Comparison of ENCODE assay signal across 14 mouse cellular contexts in the genomic region with DNA sequence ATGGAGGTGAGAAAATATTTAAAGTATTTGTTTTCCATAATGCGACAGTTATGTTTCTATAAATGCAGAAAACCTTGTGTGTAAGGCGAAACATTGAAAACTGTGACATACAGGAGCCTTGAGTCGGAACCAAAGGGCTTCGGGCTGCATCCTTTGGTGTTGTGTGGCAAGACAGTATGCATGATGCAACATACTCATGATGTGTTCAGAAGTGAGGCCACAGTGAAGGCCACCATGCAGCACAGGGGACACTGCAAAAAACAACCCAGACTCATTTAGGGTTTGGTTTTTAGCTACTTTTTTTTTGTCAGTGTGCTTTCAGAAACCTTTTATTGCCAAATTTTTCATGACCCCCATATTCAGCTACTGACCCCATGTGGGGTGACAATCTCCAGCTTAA. TPM values are rescaled to one million over a fixed set of nuclear protein-coding genes. Genes with fewer than 3 reads are reported as not detected.
"Had no signal": no experiment of that assay in that cellular context is flagged by ENCODE, and none has a peak within 500 bp of the region (broad histone marks: within the 10 kb centered on the region; RNA-seq: fewer than 3 reads in every experiment).

No protein-coding gene starts in this region.

- DNase-seq: lung, embryonic 14.5 days; lung, postnatal 10 days; lung, postnatal 4 days; midbrain, embryonic 14.5 days; retina, postnatal 1 day; right cerebral cortex, adult 18-20 months; right cerebral cortex, postnatal 25 days; right cerebral cortex, postnatal 4 days; spleen, adult 18-20 months; thymus, adult 18-20 months; thymus, postnatal 14 days; thymus, postnatal 36 days had no signal

RNA-seq across cellular contexts. Expression of a gene that starts 2.5 kb away (rescaled TPM):
- total RNA-seq: megakaryocyte, adult 5-6 weeks; megakaryocyte-erythroid progenitor cell, adult 5-6 weeks had no signal

RNA-seq across cellular contexts. Expression of a gene that starts 25.7 kb away (rescaled TPM):
- total RNA-seq: megakaryocyte-erythroid progenitor cell, adult 5-6 weeks had no signal

RNA-seq across cellular contexts. Expression of a gene that starts 29.3 kb away (rescaled TPM):
- total RNA-seq: megakaryocyte, adult 5-6 weeks; megakaryocyte-erythroid progenitor cell, adult 5-6 weeks had no signal

RNA-seq across cellular contexts. Expression of a gene that starts 44.6 kb away (rescaled TPM):
- total RNA-seq: megakaryocyte, adult 5-6 weeks; megakaryocyte-erythroid progenitor cell, adult 5-6 weeks had no signal

RNA-seq across cellular contexts. Expression of a gene that starts 44.9 kb away (rescaled TPM):
- total RNA-seq: megakaryocyte, adult 5-6 weeks; megakaryocyte-erythroid progenitor cell, adult 5-6 weeks had no signal
